Mouse (Mus musculus) hindbrain, embryonic 14.5 days (tissue): ENCODE results near the gene Nat14. TPM values are rescaled to one million over a fixed set of nuclear protein-coding genes. Genes with fewer than 3 reads are reported as not detected.

Experiments used
- polyA plus RNA-seq: library from polyadenylated mRNA; unstranded; fragments of >200 nt; fragmentation: Nextera tagmentation; extraction: Ambion mirVana; gene quantifications from 2 replicates; pipeline ENCODE4 v1.2.1, GENCODE M21; 2014

The Nat14 gene
- polyA plus RNA-seq, 1 experiment from 2014 or later = 23.6 TPM

Other genes with a start within 250 kb of the Nat14 start
- 146 and 154 TPM in 2 replicates for gene Hspbp1, start 237.0 kb upstream of the Nat14 start, polyA plus RNA-seq
- gene Brsk1, start 231.4 kb upstream of the Nat14 start, polyA plus RNA-seq = 10.3 and 10.5 TPM in 2 replicates
- 0.12 and 0.24 TPM in 2 replicates for gene Tmem150b, start 196.8 kb upstream of the Nat14 start, polyA plus RNA-seq
- 44.9 and 53.7 TPM in 2 replicates for gene Kmt5c, start 181.9 kb upstream of the Nat14 start, polyA plus RNA-seq
- 18.6 and 19.7 TPM in 2 replicates for gene Cox6b2, start 168.9 kb upstream of the Nat14 start, polyA plus RNA-seq
- not detected in 2 replicates for gene Fam71e2, start 150.7 kb upstream of the Nat14 start, polyA plus RNA-seq
- gene Il11, start 139.2 kb upstream of the Nat14 start, polyA plus RNA-seq = 0.35 and 0.41 TPM in 2 replicates
- gene Tmem190, start 139.1 kb upstream of the Nat14 start, polyA plus RNA-seq = not detected in 2 replicates
- 3.2 and 4.1 TPM in 2 replicates for gene Tmem238, start 132.4 kb upstream of the Nat14 start, polyA plus RNA-seq
- gene Rpl28, start 129.2 kb upstream of the Nat14 start, polyA plus RNA-seq = 175 and 192 TPM in 2 replicates
- 285 and 293 TPM in 2 replicates for gene Ube2s, start 109.4 kb upstream of the Nat14 start, polyA plus RNA-seq
- gene Shisa7, start 77.3 kb upstream of the Nat14 start, polyA plus RNA-seq = 13.1 and 15.6 TPM in 2 replicates
- gene Isoc2b, start 51.8 kb upstream of the Nat14 start, polyA plus RNA-seq = 2.8 and 3.7 TPM in 2 replicates
- gene Isoc2a, start 44.9 kb upstream of the Nat14 start, polyA plus RNA-seq = 0.47 and 0.82 TPM in 2 replicates
- gene Gm36210, start 15.5 kb upstream of the Nat14 start, polyA plus RNA-seq = 0.25 and 0.43 TPM in 2 replicates
- gene Zfp628, start 6.8 kb upstream of the Nat14 start, polyA plus RNA-seq = 3.6 and 4.2 TPM in 2 replicates
- 0.74 and 0.82 TPM in 2 replicates for gene Ssc5d, start 3.8 kb downstream of the Nat14 start, polyA plus RNA-seq
- 0.21 TPM in 1 of 2 replicates, not detected in the other for gene Sbk2, start 42.4 kb downstream of the Nat14 start, polyA plus RNA-seq
- 0.39 and 0.67 TPM in 2 replicates for gene Sbk3, start 49.1 kb downstream of the Nat14 start, polyA plus RNA-seq
- 51.5 and 55.4 TPM in 2 replicates for gene Zfp579, start 74.1 kb downstream of the Nat14 start, polyA plus RNA-seq
- 8.9 and 9.2 TPM in 2 replicates for gene Zfp524, start 92.4 kb downstream of the Nat14 start, polyA plus RNA-seq
- 30.0 and 32.6 TPM in 2 replicates for gene Fiz1, start 92.7 kb downstream of the Nat14 start, polyA plus RNA-seq
- gene Gm44973, start 93.5 kb downstream of the Nat14 start, polyA plus RNA-seq = not detected in 2 replicates
- gene Zfp865, start 98.3 kb downstream of the Nat14 start, polyA plus RNA-seq = 6.6 and 7.2 TPM in 2 replicates
- gene Ccdc106, start 98.5 kb downstream of the Nat14 start, polyA plus RNA-seq = 53.3 and 60.1 TPM in 2 replicates
- not detected in 2 replicates for gene 4632433K11Rik, start 112.1 kb downstream of the Nat14 start, polyA plus RNA-seq
- gene Zfp784, start 116.4 kb downstream of the Nat14 start, polyA plus RNA-seq = 7.0 and 8.9 TPM in 2 replicates
- 105 and 110 TPM in 2 replicates for gene Zfp580, start 129.5 kb downstream of the Nat14 start, polyA plus RNA-seq
- 96.6 and 103 TPM in 2 replicates for gene U2af2, start 140.1 kb downstream of the Nat14 start, polyA plus RNA-seq
- 116 and 124 TPM in 2 replicates for gene Epn1, start 158.2 kb downstream of the Nat14 start, polyA plus RNA-seq
- gene Rfpl4, start 194.9 kb downstream of the Nat14 start, polyA plus RNA-seq = not detected in 2 replicates
- 0.63 and 0.64 TPM in 2 replicates for gene Rasl2-9, start 203.9 kb downstream of the Nat14 start, polyA plus RNA-seq
- gene Vmn1r55, start 227.6 kb downstream of the Nat14 start, polyA plus RNA-seq = 0.08 TPM in 1 of 2 replicates, not detected in the other